Mouse (Mus musculus) kidney, postnatal 0 days (tissue): ENCODE results near the gene Ryr1. TPM values are rescaled to one million over a fixed set of nuclear protein-coding genes. Genes with fewer than 3 reads are reported as not detected.

Experiments used
- ATAC-seq: fragments of 200-750 bp; cut with Nextera tagmentation; replicated peaks from 2 replicates; pipeline ENCODE4 v1.8.0; 2017; ENCODE audit warnings: low read depth, moderate number of reproducible peaks, moderate TSS enrichment, moderate library complexity; ENCODE audit not compliant: low FRiP score
- DNase-seq: peaks from one replicate; pipeline ENCODE4 v3.0.0-alpha.2; 2016; ENCODE audit warnings: low spot score
- H3K27ac ChIP-seq: fragments of 300-500 bp; sonication (generic); 2 replicates; pipeline ENCODE4 v1.5.1; 2014; ENCODE audit warnings: mild to moderate bottlenecking
- H3K27me3 ChIP-seq: fragments of 300-500 bp; sonication (generic); 2 replicates; pipeline ENCODE4 v1.6.1; 2014; ENCODE audit warnings: low read length, mixed read lengths; ENCODE audit not compliant: insufficient read depth
- H3K36me3 ChIP-seq: fragments of 300-500 bp; sonication (generic); 2 replicates; pipeline ENCODE4 v1.6.1; 2014; ENCODE audit warnings: low read length, mixed read lengths; ENCODE audit not compliant: insufficient read depth
- H3K4me1 ChIP-seq: fragments of 300-500 bp; sonication (generic); replicated peaks from 2 replicates; pipeline ENCODE4 v1.6.1; 2014; ENCODE audit warnings: antibody characterized with exemption, low read length, mixed read lengths; ENCODE audit not compliant: insufficient read depth
- H3K4me2 ChIP-seq: fragments of 300-500 bp; sonication (generic); 2 replicates; pipeline ENCODE4 v1.6.1; 2014; ENCODE audit warnings: mild to moderate bottlenecking, low read length, moderate library complexity, mixed read lengths
- H3K4me3 ChIP-seq: fragments of 300-500 bp; sonication (generic); replicated peaks from 2 replicates; pipeline ENCODE4 v1.5.1; 2014; ENCODE audit warnings: low read depth, low read length
- H3K9ac ChIP-seq: fragments of 300-500 bp; sonication (generic); 2 replicates; pipeline ENCODE4 v1.6.1; 2014; ENCODE audit warnings: low read depth, low read length
- H3K9me3 ChIP-seq: fragments of 300-500 bp; sonication (generic); replicated peaks from 2 replicates; pipeline ENCODE4 v1.6.1; 2016; ENCODE audit warnings: low read length, inconsistent platforms, mixed read lengths
- CTCF ChIP-seq: IDR thresholded peaks from 2 replicates; pipeline ENCODE4 v1.5.1; 2016; ENCODE audit warnings: antibody characterized with exemption, low read depth, mild to moderate bottlenecking, moderate library complexity
- WGBS: fragments of 180-500 bp; shearing (Covaris S2); extraction: QIAGEN DNeasy Blood & Tissue Kit; methylation state at CpG from one replicate; pipeline ENCODE4 v1.1.7; 2014; 5-methylcytosine and 5-hydroxymethylcytosine counted together
- polyA plus RNA-seq: library from polyadenylated mRNA; unstranded; fragments of >200 nt; fragmentation: Nextera tagmentation; extraction: Ambion mirVana; gene quantifications from 2 replicates; pipeline ENCODE4 v1.2.1, GENCODE M21; 2015

Ryr1 gene
- polyA plus RNA-seq, 1 experiment from 2014 or later, result 0.17 TPM

DNA sequence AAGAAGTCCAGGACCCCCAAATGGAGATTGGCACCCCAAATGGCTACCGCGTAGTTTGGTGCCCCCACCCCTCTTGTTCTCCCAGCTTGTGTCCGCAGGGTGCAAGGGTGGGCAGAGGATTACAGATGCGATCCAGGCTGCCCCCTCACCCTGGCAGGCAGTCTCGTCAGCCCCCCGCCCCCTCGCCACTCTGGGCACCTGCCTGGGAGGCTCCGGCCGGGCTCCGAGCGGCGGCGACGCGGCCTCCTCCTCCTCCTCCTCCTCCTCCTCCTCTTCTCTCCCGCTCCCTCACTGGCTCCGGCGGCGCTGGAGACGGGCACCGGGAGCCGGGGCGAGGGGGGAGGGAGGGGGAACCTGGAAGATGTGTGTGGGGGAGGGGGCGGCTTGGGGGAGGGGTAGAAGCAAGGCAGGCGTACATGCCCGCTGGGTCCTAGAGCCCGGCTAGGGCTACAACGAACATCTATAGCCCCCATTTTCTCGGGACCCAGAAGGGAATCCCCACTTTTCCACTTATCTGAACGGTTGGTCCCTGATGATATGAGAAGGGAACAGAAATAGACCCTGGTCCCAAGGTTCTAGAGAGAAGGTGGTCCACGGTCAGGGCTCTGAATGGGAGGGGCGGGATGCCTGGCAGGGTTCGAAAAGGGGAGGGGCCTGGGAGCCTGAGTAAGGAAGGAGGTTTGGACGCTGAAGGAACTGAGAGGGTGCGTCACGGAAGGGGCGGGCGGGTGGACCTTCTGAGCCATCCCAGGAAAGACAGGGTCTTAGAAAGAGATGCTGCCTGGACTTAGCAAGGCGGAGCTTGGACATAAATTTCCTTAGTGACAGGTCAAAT, 44.5 kb upstream of the Ryr1 start:
- no peaks in the 10 kb centered on the region for H3K9me3 ChIP-seq
- H3K27me3 ChIP-seq, result peaks cover 11% of the 10 kb centered on the region
- H3K27ac ChIP-seq, result peak overlapping the region; percentile 54
- peak; percentile 81 for ATAC-seq
- H3K9ac ChIP-seq, result peak overlapping the region; percentile 62
- 0 out of 2 replicates have a peak, but pooled peaks cover 13% of the 10 kb centered on the region for H3K36me3 ChIP-seq
- peak overlapping the region; percentile 88 for H3K4me2 ChIP-seq
- under 1% methylated on average over 35 of the region's 39 CpGs for WGBS
- peak overlapping the region; percentile 77 for H3K4me3 ChIP-seq
- DNase-seq, result peak; percentile 95
- TF ChIP-seq CTCF, result no peak
- H3K4me1 ChIP-seq, result peaks cover 13% of the 10 kb centered on the region

DNA sequence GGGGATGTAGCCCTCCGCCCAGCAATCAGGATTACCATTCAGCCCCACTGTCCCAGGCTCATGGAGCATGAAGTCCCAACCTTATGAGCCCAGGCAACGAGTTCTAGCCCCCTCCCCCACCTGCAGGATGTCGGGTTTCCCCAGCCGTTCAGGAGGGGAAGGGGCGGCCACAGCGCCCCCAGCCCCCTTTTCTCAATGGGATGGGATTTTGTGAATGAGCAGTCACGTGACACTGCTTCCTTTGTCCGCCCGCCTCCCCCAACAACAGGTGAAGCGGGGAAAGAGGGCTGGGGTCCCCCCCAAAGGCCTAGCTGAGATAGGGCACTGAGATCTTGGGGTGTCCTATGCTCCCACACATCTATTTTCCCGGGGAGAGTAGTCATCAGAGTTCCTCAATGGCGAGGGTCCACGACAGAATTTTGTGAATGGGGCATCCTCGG, 43.8 kb upstream of the Ryr1 start:
- DNase-seq, result no peak
- Histone ChIP-seq H3K4me1 (peaks cover 13% of the 10 kb centered on the region), H3K9ac (peak overlapping the region; percentile 62), H3K4me2 (peak overlapping the region; percentile 88), H3K4me3 (peak overlapping the region; percentile 77), H3K27me3 (peaks cover 11% of the 10 kb centered on the region), H3K9me3 (no peaks in the 10 kb centered on the region), H3K27ac (peak overlapping the region; percentile 54), H3K36me3 (0 out of 2 replicates have a peak, but pooled peaks cover 12% of the 10 kb centered on the region)
- no peak for ATAC-seq
- TF ChIP-seq CTCF, result no peak
- WGBS, result 0% methylated on average over 14 of the region's 14 CpGs

DNA sequence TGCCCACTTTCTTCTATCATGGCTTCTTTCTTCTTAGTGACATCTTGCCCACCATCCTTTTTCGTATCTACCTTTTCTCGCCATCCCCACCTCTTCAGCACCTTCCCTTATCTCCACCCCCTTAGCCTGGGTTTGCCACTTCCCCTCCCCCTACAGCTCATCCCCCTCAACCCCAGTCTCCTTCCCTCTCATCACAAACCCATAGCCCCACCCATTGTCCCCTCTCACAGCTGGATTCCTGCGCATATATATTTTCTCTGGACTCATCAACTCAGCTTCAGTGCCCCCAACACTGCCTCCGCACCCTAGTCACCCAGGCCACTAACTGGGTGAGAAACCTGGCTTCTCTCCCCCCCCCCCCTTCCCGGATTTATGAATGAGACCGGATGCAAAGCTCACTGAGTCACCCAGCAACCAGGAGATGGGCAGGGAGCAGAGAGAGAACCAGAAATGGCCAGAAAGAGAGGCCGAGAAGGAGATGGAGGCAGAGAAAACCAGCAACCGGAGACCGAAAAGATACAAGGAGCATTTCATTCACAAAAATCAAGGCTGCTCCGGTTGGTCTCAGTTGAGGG, 43.2 kb upstream of the Ryr1 start:
- peaks cover 7% of the 10 kb centered on the region; the same call in 1 of the 2 replicates for H3K27me3 ChIP-seq
- H3K36me3 ChIP-seq, result 0 out of 2 replicates have a peak, but pooled peaks cover 6% of the 10 kb centered on the region
- H3K9ac ChIP-seq, result no peak overlapping the region
- WGBS, result 9% methylated on average over 10 of the region's 10 CpGs
- peak overlapping the region; percentile 77 for H3K4me3 ChIP-seq
- no peaks in the 10 kb centered on the region for H3K9me3 ChIP-seq
- no peak for TF ChIP-seq CTCF
- peak overlapping the region; percentile 54; the same call in 1 of the 2 replicates for H3K27ac ChIP-seq
- DNase-seq (peak; percentile 21), ATAC-seq (no peak)
- peak overlapping the region; percentile 88 for H3K4me2 ChIP-seq
- H3K4me1 ChIP-seq, result peaks cover 13% of the 10 kb centered on the region

DNA sequence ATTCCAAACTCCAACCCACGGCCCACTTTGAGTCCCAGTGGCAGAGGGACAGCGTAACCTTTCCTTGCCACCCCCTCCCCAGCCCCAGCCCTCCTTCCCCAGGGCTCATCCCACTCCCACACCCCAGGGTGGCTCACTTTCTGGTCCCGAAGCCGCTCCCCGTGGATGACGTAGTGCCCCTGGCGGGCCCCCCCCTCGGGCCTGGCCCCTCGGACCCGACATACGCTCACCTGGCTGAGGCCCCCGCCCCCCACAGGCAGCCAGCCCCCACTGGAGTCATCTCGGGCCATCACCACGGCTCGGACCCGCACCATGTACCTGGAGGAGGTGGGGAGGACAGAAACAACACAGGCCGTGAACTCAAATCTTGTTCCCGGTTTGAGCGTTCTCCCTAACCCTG, 42.7 kb upstream of the Ryr1 start:
- 30% methylated on average over 19 of the region's 19 CpGs for WGBS
- Histone ChIP-seq H3K4me3 (no peak overlapping the region), H3K27me3 (peaks cover 7% of the 10 kb centered on the region; the same call in 1 of the 2 replicates), H3K36me3 (0 out of 2 replicates have a peak, but pooled peaks cover under 1% of the 10 kb centered on the region), H3K9me3 (no peaks in the 10 kb centered on the region), H3K4me2 (peak overlapping the region; percentile 88), H3K4me1 (peaks cover 13% of the 10 kb centered on the region), H3K27ac (no peak overlapping the region), H3K9ac (no peak overlapping the region)
- ATAC-seq, result no peak
- no peak for TF ChIP-seq CTCF
- no peak for DNase-seq

DNA sequence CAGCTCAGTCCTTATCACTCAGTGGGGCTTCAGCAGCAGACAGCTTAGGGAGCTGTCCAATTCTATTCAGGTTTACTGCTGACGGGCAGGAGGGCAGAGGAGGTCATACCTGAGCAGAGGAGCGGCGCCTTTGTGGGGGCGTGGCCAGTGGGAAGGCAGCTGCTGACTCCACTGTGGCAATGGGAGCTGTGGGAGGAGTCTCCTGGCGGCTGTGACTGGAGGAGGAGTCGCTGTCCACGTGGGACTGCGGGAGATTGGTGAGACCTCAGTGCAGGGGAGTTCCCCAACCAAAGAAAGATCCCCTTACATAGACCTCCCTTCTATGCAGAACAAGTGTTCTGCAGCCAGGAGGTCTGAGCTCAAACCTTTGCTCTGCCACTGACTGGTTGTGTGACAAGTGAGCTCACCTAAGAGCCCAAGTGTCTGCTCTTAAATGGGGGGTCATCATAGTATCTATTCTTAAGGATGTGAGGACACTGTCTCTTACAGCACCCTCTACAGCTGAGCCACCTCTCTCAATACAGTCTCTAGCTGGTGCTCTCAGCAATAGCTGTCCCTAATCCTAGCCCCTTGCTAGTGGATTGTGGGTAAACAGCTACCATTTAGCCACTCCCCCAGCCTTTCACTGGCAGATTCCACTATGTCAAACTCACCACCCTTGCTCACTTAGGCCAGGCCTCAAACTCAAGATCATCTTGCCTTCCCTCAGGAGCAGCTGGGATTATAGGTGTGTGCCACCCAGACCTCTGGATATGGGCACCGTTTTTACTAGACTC, 38.0 kb upstream of the Ryr1 start:
- no peak for TF ChIP-seq CTCF
- 17% methylated on average over 9 of the region's 9 CpGs for WGBS
- Histone ChIP-seq H3K4me3 (no peak overlapping the region), H3K27ac (no peak overlapping the region), H3K27me3 (peaks cover 5% of the 10 kb centered on the region; the same call in 1 of the 2 replicates), H3K4me1 (no peaks in the 10 kb centered on the region), H3K9me3 (no peaks in the 10 kb centered on the region), H3K4me2 (no peak overlapping the region), H3K36me3 (0 out of 2 replicates have a peak, but pooled peaks cover 5% of the 10 kb centered on the region), H3K9ac (no peak overlapping the region)
- DNase-seq (peak; percentile 59), ATAC-seq (peak; percentile 75)

DNA sequence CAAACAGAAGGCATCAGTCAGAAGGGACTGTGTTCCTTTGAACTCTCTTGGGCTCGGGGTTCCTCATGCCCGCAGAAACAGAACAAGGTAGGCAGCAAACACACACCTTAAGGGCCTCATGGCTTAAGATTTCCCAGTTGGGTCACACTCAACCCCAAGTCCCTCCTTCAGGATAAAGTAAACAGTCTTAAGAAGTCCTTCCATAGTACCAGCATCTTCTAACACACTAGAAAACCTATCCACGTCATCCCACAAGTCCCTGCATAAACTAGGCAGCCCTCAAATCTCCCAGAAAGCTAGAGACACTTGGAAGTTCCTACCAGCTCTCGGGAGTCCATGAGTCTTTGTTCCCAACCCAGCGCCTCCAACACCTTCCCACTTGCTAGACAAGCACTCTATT, 37.3 kb upstream of the Ryr1 start:
- TF ChIP-seq CTCF, result no peak
- H3K36me3 ChIP-seq, result 0 out of 2 replicates have a peak, but pooled peaks cover 5% of the 10 kb centered on the region
- 73% methylated on average over 5 of the region's 5 CpGs for WGBS
- H3K27ac ChIP-seq, result no peak overlapping the region
- peaks cover 5% of the 10 kb centered on the region; the same call in 1 of the 2 replicates for H3K27me3 ChIP-seq
- DNase-seq (no peak), ATAC-seq (no peak)
- no peak overlapping the region for H3K4me2 ChIP-seq
- no peak overlapping the region for H3K4me3 ChIP-seq
- no peak overlapping the region for H3K9ac ChIP-seq
- no peaks in the 10 kb centered on the region for H3K9me3 ChIP-seq
- H3K4me1 ChIP-seq, result no peaks in the 10 kb centered on the region
